Mouse (Mus musculus): Measurements from ENCODE around the gene Celf5. TPM values are rescaled to one million over a fixed set of nuclear protein-coding genes. Genes with fewer than 3 reads are reported as not detected.

Gene Celf5
- total and polyA plus RNA-seq, 2 experiments = not detected

GRCm38 (mm10) chr10:81496264-81496901 is 13.9 kb upstream of the Celf5 start, which contains the start of gene Ncln:
TSS of gene Ncln (minus strand) at chr10:81496392.
- peak; percentile 58; the same call in 1 of the 2 replicates for TF ChIP-seq POLR2A (IDR thresholded peaks at IDR 0.05; ENCODE audit: extremely low read depth, insufficient read depth, low read length)
- TF ChIP-seq CTCF (IDR thresholded peaks at IDR 0.05; ENCODE audit: low read depth, low read length) = no peak
- Histone ChIP-seq H3K27ac (replicated peaks; ENCODE audit: insufficient read depth, low read depth, low read length) (peak within 1 kb of the TSS; percentile 71), H3K4me1 (ENCODE audit: control insufficient read depth, insufficient read depth, low read length) (peaks cover 9% of the 10 kb centered on the region), H3K79me2 (ENCODE audit: control insufficient read depth, insufficient read depth, low read length) (peaks cover 17% of the 10 kb centered on the region; the same call in 1 of the 2 replicates), H3K9ac (ENCODE audit: low read depth, low read length) (peak within 1 kb of the TSS; percentile 89), H3K4me3 (ENCODE audit: insufficient read depth, low read depth, low read length) (peak within 1 kb of the TSS; percentile 81), H3K27me3 (ENCODE audit: control insufficient read depth, insufficient read depth, low read length) (no peaks in the 10 kb centered on the region), H3K36me3 (ENCODE audit: control insufficient read depth, insufficient read depth, low read length) (no peaks in the 10 kb centered on the region; the same call in 1 of the 2 replicates)
- DNase-seq (ENCODE audit: extremely low read depth, low read depth, low spot score) = peak; percentile 97
- under 1% methylated on average over 45 of the region's 45 CpGs for WGBS

GRCm38 (mm10) chr10:81495616-81496263 is 13.2 kb upstream of the Celf5 start:
- Histone ChIP-seq H3K36me3 (ENCODE audit: control insufficient read depth, insufficient read depth, low read length) (no peaks in the 10 kb centered on the region; the same call in 1 of the 2 replicates), H3K79me2 (ENCODE audit: control insufficient read depth, insufficient read depth, low read length) (peaks cover 17% of the 10 kb centered on the region; the same call in 1 of the 2 replicates), H3K4me3 (ENCODE audit: insufficient read depth, low read depth, low read length) (peak overlapping the region; percentile 81), H3K4me1 (ENCODE audit: control insufficient read depth, insufficient read depth, low read length) (peaks cover 9% of the 10 kb centered on the region), H3K9ac (ENCODE audit: low read depth, low read length) (peak overlapping the region; percentile 89), H3K27ac (replicated peaks; ENCODE audit: insufficient read depth, low read depth, low read length) (0 out of 2 replicates have a peak overlapping the region, but pooled peaks have one; percentile 13), H3K27me3 (ENCODE audit: control insufficient read depth, insufficient read depth, low read length) (no peaks in the 10 kb centered on the region)
- WGBS = under 1% methylated on average over 41 of the region's 41 CpGs
- no peak for TF ChIP-seq POLR2A (IDR thresholded peaks at IDR 0.05; ENCODE audit: extremely low read depth, insufficient read depth, low read length)
- DNase-seq (ENCODE audit: extremely low read depth, low read depth, low spot score) = no peak

- Histone ChIP-seq H3K36me3 (ENCODE audit: control insufficient read depth, insufficient read depth, low read length) (no peaks in the 10 kb centered on the region; the same call in 1 of the 2 replicates), H3K27ac (replicated peaks; ENCODE audit: insufficient read depth, low read depth, low read length) (no peak overlapping the region), H3K4me1 (ENCODE audit: control insufficient read depth, insufficient read depth, low read length) (peaks cover 9% of the 10 kb centered on the region), H3K9ac (ENCODE audit: low read depth, low read length) (peak overlapping the region; percentile 89), H3K4me3 (ENCODE audit: insufficient read depth, low read depth, low read length) (peak overlapping the region; percentile 81; the same call in 1 of the 2 replicates), H3K27me3 (ENCODE audit: control insufficient read depth, insufficient read depth, low read length) (no peaks in the 10 kb centered on the region), H3K79me2 (ENCODE audit: control insufficient read depth, insufficient read depth, low read length) (peaks cover 17% of the 10 kb centered on the region; the same call in 1 of the 2 replicates)
- no peak for DNase-seq (ENCODE audit: extremely low read depth, low read depth, low spot score)
- WGBS = 61% methylated on average over 6 of the region's 6 CpGs
- TF ChIP-seq POLR2A (IDR thresholded peaks at IDR 0.05; ENCODE audit: extremely low read depth, insufficient read depth, low read length) (no peak), CTCF (IDR thresholded peaks at IDR 0.05; ENCODE audit: low read depth, low read length) (no peak)
Observed at GRCm38 (mm10) chr10:81495151-81495550, 12.6 kb upstream of the Celf5 start.

GRCm38 (mm10) chr10:81494260-81495041 is 11.9 kb upstream of the Celf5 start:
- Histone ChIP-seq H3K27me3 (ENCODE audit: control insufficient read depth, insufficient read depth, low read length) (no peaks in the 10 kb centered on the region), H3K27ac (replicated peaks; ENCODE audit: insufficient read depth, low read depth, low read length) (no peak overlapping the region), H3K79me2 (ENCODE audit: control insufficient read depth, insufficient read depth, low read length) (peaks cover 17% of the 10 kb centered on the region; the same call in 1 of the 2 replicates), H3K4me1 (ENCODE audit: control insufficient read depth, insufficient read depth, low read length) (peaks cover 9% of the 10 kb centered on the region), H3K36me3 (ENCODE audit: control insufficient read depth, insufficient read depth, low read length) (no peaks in the 10 kb centered on the region; the same call in 1 of the 2 replicates), H3K4me3 (ENCODE audit: insufficient read depth, low read depth, low read length) (no peak overlapping the region), H3K9ac (ENCODE audit: low read depth, low read length) (no peak overlapping the region)
- DNase-seq (ENCODE audit: extremely low read depth, low read depth, low spot score) = no peak
- no peak for TF ChIP-seq POLR2A (IDR thresholded peaks at IDR 0.05; ENCODE audit: extremely low read depth, insufficient read depth, low read length)
- no peak for TF ChIP-seq CTCF (IDR thresholded peaks at IDR 0.05; ENCODE audit: low read depth, low read length)
- 69% methylated on average over 11 of the region's 11 CpGs for WGBS

- H3K4me1 ChIP-seq (ENCODE audit: control insufficient read depth, insufficient read depth, low read length) = peaks cover 9% of the 10 kb centered on the region
- H3K79me2 ChIP-seq (ENCODE audit: control insufficient read depth, insufficient read depth, low read length) = peaks cover 17% of the 10 kb centered on the region; the same call in 1 of the 2 replicates
- H3K27me3 ChIP-seq (ENCODE audit: control insufficient read depth, insufficient read depth, low read length) = no peaks in the 10 kb centered on the region
- DNase-seq (ENCODE audit: extremely low read depth, low read depth, low spot score) = no peak
- no peak overlapping the region for H3K27ac ChIP-seq (replicated peaks; ENCODE audit: insufficient read depth, low read depth, low read length)
- no peak overlapping the region for H3K9ac ChIP-seq (ENCODE audit: low read depth, low read length)
- 84% methylated on average over 8 of the region's 8 CpGs for WGBS
- H3K36me3 ChIP-seq (ENCODE audit: control insufficient read depth, insufficient read depth, low read length) = no peaks in the 10 kb centered on the region; the same call in 1 of the 2 replicates
- no peak for TF ChIP-seq POLR2A (IDR thresholded peaks at IDR 0.05; ENCODE audit: extremely low read depth, insufficient read depth, low read length)
- TF ChIP-seq CTCF (IDR thresholded peaks at IDR 0.05; ENCODE audit: low read depth, low read length) = peak; percentile 15; the same call in 1 of the 2 replicates
- no peak overlapping the region for H3K4me3 ChIP-seq (ENCODE audit: insufficient read depth, low read depth, low read length)
Observed at GRCm38 (mm10) chr10:81493601-81494220, 11.2 kb upstream of the Celf5 start.
